Mouse (Mus musculus) c-Kit-positive CD71-positive TER-119-negative erythroid progenitor cells, embryonic 14.5 days (primary cell): ENCODE measurements around the gene Prl7a1.

ENCODE experiments used
- DNase-seq: peaks from one replicate; pipeline ENCODE4 v3.0.0-alpha.2; 2013; ENCODE audit warnings: low read depth

Prl7a1 gene

DNA sequence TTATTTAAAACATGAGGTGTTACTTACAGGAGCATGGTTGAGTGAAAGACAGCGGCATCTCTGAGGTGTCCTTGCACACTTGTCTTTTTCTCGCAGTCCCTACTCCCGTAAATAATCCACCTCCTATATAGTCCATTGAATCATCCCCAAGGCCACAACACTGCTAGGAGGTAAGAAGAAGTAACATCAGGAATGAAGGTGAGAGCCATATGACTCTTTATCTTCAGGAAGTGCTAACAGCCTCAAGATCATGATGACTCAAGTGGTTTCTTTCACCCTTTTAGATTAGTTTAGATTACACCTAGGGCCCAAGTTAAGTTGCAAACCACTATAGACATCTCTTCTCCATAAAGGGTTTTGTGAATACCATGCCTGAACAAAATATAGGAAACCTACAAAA, at the start of gene Prl7a1:
TSS of gene Prl7a1 (minus strand) at position 101 of the 400 bp plus-strand sequence.
- DNase-seq, result no peak

DNA sequence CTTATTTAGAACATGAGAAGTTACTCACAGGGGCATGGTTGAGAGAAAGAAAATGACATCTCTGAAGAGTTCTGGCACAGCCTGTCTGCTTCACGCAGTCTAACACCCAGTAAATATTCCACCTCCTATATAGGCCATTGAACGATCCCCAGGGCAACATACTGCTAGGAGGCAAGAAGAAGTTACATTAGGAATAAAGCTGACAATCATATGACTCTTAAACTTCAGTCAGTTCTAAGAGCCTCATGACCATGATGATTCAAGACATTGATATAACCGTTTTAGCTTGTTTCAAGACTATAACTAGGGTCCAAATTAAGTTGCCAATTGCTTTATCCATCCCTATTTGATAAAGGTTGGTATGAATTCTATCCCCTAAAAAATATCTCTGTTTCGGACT, 25.6 kb upstream of the Prl7a1 start, which contains the start of gene Prl7a2:
TSS of gene Prl7a2 (minus strand) at position 101 of the 400 bp plus-strand sequence.
- DNase-seq, result no peak

DNA sequence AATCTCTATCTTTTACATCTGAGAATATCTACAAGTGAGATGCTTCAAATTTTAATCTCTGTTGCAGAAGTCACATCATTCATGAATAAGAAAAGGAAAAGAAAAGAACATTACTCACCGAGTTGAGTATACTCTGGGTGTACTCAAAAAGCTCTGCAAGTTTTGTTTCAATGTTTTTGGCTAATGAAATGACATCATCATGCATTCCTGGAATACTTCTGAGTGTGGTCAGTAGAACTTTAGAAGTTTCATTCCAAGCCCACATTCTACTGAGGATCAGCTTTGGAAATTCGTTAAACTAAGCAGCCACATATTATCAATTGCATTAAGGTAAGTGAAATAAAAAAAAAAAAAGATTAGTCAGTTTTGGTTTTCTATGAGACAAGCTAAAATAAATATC, 18.5 kb upstream of the Prl7a1 start:
- DNase-seq, result no peak

DNA sequence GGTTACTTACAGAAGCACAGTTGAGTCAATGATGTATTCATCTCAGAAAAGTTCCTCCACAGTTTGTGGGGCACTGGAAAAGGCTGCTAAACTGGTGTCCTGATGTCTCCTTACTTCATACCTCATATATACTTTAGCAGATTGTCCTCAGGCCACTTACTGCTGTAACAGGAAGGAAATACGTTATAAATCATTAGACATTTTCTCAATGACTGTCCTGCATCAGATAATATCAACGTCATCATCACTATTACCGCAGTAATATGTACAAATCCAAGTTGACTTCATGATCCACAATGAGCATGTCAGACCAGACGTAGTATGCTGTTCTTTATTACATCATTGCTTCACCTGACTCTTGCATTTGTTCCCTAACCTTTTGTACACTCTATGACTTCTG, 31.8 kb downstream of the Prl7a1 start, which contains the start of gene Prl7b1:
TSS of gene Prl7b1 (minus strand) at position 101 of the 400 bp plus-strand sequence.
- no peak for DNase-seq
